Mouse (Mus musculus): ENCODE data around the gene Itgam.
"Not testable (repeated sequence)": the region's sequence is repeated elsewhere in the genome, so short reads cannot be mapped to it uniquely, and the experiment has no call there.

Gene Itgam

DNA sequence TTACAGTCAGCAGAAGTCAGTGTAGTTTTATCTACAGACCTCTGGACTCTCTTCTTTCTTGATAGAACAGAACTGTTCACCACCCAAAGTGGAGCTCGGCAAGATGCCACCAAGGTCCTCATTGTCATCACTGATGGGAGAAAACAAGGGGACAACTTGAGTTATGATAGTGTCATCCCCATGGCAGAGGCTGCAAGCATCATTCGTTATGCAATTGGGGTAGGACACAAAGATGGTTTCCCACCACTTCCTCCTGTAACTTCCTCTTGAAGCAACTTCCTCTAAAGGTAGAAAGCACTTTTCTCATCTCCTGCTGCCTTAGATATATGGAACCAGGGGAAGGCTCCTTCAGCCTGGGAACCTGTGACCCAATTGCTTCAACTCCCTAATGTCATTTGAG, 71.2 kb downstream of the Itgam start:
- DNase-seq: no peak

DNA sequence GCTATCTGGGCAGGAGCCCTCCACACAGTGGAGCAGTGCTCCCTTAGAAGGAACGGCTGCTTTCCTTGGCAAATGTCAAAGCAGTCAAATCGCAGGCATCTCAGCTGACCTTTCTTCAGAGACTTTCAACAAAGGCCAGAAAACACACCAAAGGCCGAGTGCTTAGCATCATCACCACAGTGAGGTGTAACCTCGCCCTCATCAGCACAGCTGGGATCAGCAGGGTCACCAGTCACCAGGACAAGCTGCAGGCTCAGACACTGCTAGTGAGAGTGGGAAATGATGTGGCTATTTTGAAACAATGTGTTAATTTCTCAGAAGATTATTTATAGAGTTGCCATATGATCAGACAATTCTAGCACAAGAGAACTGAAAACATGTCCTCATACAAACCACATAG, 74.5 kb downstream of the Itgam start:
- DNase-seq: no peak

- no peak for DNase-seq
Measured at GRCm38 (mm10) chr7:128139611-128140010, 77.2 kb downstream of the Itgam start.

- no peak for DNase-seq
Measured at GRCm38 (mm10) chr7:128150970-128151369, 88.5 kb downstream of the Itgam start.

DNA sequence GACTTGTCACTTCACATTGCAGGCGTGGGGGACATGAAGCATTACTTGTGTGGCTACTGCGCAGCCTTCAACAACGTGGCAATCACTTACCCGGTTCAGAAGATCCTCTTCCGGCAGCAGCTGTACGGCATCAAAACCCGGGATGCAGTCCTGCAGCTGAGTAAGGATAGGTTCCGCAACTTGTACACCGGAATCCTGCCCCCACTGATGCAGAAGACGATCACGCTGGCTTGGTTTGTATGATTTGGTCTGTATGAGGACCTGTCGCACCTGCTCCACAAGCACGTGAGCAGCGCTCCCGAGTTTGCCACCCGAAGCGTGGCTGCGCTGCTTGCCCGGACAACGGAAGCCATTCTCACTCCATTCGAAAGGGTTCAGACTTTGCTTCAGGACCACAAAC, 91.6 kb downstream of the Itgam start, which contains the start of gene Itgad:
Gene Itgad, plus strand, starts transcription at position 301 of the 400 bp plus-strand sequence.
- DNase-seq: no peak

GRCm38 (mm10) chr7:128154924-128155323, 92.5 kb downstream of the Itgam start:
- no peak for DNase-seq

DNA sequence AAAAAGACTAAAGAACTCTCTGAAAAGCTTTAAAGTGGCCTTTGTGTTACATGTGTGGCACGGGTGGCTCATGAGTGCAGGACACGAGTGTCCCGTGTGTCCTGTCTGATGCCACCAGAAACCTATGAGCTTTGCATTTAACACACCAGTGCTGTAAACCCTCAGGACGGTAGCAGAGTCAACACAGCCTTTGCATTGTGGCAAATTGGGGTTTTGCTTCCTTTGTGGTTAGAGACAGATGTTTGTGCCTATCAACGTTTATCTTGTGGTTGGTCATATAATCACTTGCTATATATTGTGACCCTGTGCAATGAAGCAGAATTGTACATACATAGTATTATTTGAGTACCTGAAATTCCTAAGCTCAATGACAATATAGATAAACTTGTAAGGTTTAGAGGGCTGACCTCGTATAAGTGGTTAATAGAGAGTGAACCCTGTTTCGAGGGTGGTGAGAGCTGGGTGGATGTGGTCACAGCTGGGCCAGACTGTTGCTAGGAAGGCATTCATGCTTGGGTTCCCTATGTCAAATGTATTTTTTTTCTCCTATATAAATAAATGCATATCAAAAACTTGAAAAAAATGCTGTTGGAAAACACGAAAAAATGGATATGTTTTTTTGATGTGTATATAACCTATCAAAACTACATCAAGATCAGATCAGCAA, 96.4 kb downstream of the Itgam start:
- DNase-seq: not testable (repeated sequence)

DNA sequence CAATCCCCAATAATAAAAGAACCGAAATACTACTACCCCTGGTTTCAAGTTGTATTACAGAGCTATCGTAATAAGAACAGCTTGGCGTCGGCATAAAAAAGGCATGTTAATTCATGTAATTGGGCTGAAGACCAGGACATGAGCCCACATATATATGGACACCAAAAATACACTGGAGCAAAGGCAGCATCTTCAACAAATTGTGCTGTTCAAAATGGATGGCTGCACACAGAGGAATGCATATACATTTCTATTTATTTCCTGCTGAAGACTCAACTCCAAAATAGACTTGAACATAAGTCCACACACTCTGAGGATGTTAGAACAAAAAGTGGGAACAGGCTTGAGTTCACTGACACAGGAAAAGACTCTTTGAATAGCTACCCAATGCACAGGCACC, 101.6 kb downstream of the Itgam start:
- no peak for DNase-seq

DNA sequence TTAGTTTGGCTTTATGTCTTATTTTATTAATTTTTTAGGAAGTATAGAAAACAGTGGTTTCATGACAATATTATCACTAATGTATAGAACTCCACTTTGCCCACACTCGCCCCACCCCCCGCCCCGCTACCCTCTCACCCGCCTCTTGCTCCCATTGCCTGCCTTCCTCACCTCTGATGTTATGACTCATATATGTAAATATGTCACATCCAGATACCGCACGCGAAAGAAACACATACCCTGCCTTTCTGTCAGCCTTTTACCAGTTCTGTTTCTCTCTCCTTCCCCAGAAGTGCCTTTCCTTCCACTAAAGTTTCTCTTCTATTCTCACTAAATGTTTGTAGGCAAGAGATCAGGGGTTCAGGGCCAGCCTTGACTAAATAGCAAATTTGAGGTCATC, 104.0 kb downstream of the Itgam start:
- no peak for DNase-seq
